Mouse (Mus musculus): Measurements from ENCODE around the gene Psmd1.

Psmd1 gene

DNA sequence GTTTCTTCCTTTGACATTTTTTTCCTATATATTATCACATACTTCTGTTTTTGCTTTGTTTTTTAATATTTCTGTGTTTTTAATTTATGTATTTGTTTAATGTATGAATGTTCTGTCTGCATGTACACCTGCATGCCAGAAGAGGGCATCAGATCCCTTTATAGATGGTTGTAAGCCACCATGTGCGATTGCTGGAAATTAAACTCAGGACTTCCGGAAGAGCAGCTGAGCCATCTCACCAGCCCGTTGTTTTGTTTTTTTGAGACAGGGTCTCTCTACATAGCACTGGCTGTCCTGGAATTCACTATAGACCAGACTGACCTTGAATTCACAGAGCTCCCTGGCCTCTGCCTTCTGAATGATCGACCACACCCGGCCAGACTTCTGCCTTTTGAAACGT, 1.7 kb upstream of the Psmd1 start:
- DNase-seq (ENCODE audit: low spot score) = no peak

DNA sequence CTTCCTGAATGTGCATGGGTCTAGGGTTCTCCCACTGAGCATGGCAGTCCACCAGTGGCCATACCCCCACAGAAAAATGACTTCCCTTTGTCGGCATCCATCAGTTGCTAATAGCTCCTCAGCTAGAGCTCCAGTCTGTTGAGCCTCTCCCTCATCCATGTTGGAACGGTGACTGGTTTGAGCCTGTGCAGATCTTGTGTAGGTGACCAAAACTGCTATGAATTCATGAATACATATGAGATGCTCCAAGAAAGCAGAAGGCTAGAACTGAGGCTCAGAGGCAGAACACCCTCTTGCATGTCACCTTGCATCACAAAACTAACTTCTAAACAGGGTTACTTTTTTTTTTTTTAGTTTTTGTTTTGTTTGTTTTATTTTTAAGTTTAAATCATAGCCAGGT, 12.4 kb downstream of the Psmd1 start:
- DNase-seq (ENCODE audit: low spot score) = no peak

DNA sequence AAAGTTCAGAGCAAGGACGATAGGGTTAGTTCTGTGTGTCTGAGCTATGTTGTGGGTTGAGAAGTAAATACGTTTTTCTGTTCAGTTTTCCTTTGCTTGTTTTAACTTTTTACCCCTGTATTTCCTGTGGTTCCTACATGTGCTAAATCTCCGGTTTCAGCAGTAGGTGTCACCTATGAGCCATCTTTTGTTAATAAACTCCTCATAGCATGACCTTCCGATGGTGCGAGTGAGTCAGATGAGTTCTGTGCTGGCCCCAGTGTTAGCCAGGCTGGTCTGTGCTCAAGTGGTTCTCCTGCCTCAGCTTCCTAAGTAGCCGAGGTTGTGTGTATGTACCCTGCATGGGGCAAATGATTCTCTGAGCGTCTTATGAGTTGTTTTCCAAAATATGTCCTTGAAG, 30.2 kb downstream of the Psmd1 start:
- DNase-seq (ENCODE audit: low spot score) = no peak

DNA sequence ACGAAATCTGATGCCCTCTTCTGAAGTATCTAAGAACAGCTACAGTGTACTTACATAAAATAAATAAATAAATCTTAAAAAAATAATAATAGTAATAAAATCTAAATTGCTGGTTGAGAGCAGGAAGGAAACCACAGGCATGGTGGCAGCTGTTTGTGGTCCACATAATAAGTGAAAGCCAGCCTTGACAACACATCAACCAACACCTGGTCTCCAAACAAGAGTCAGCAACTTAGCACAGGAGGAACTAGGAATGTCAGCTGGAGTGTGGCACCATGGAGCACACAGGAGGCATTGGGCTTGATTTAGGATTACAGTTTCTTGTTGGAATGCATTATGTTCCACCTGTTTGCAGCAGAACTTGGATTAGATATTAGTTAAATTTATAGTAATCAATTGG, 40.9 kb downstream of the Psmd1 start:
- no peak for DNase-seq (ENCODE audit: low spot score)

DNA sequence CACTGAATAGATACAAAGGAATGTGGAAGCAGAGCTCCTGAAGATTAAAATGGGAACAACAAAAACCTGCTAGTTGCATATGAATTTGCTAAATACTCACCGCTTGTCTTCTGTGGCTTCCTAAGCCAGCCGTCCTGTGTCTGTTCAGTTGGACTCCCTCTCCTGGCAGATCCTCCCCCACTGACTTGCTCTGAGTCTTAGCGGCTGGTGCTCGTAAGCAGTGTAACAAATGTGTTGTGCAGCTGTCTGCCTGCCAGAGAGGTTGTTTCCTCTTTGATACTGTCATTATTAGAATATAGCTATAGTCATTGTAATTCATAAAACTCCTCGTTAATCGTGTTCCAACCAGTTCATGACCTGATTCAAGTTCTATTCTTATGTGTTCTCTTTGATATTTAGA, 47.6 kb downstream of the Psmd1 start, which contains the start of gene Htr2b:
Gene Htr2b, minus strand, starts transcription at position 192 of the 400 bp plus-strand sequence.
- no peak for DNase-seq (ENCODE audit: low spot score)

DNA sequence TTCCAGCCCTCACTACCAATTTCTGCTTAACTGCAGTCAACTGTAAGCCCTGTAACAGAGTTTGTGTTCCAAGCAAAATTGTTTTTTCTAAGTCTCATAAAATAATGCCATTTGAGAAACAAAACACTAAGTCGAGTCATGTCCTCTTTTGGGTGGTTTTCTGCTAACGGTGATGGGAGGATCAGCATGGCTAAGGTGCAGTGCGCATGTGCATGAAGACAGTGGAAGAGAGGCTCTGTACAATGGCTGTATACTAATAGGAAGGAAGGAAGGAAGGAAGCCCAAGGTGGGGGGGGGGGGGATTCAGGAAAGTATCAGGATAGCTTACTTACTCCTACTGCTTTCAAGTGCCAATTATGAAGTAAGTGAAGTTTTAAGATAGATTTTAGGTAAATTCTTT, 50.0 kb downstream of the Psmd1 start:
- no peak for DNase-seq (ENCODE audit: low spot score)

DNA sequence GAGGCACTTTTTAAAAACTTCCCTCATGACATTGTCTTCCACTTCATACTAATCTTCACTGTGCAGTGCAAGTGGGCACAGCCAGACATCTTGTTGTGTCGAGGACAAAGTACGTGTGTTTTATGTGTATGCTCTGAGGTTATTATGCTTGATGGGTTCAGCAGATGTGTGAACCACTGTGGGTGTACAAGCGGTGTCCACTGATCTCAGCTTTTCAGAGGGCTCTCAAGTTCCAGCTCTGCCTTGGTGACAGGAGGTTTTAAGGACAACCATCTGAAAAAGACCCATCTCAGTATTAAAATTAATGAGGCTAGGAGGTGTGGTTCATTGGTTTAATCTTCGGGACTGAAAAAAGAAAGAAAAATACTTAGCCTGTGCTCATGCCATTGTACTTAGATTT, 55.4 kb downstream of the Psmd1 start:
- DNase-seq (ENCODE audit: low spot score) = no peak

DNA sequence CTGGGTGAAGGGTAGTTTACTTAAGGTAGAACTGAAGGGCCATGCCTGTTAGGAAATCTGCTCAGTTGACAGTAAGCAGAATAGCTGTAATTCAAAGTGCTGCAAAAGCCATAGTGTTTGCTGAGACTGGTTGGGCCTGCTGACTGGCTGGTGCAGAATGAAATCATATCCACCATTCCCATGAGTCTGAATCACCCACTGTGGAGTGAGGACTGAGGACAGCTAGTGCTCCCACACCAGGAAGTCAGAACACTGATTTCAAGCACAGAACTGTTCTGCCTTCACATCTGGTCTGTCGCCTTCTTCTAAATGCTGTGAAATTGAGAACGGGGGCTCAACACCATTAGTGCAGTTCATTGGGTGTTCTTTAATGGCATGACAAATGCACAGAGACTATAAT, 61.8 kb downstream of the Psmd1 start:
- DNase-seq (ENCODE audit: low spot score) = no peak

DNA sequence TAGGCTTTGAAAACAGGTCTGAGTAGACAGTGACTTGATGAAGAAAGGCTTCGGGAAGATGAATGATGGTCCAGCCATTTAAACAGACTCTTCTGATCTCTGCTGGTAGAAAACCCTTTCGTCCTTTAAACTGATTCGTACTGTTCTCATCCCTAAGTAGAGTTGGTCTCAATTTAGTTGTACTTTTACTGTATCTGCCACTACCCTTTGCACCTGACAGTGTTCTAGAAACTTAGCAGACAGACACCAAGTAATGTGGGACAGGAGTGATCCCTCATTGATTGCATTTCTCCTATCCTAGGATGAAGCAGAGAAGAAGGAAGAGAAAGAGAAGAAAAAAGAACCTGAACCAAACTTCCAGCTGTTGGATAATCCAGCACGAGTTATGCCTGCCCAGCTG, 69.2 kb downstream of the Psmd1 start, which contains the start of gene Gm21972:
Gene Gm21972, plus strand, starts transcription at position 301 of the 400 bp plus-strand sequence.
- DNase-seq (ENCODE audit: low spot score) = no peak

DNA sequence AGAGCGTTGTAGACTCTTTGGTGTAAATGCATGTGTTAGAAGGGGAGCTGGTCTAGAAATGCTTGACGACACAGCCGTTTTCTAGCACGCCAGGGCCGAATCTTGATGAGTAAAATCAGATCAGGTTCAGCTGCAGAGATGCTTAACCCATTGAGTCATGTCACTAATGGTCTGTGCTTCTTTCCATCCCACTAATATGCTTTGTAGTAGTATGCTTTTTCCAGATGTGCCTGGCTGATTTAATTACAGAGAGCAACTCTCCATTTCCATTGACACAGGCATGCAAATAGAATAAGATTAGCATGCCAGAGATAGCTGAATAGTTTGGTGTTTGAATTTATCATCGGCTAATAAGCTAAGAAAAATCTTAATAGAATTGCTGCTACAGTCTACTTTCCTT, 71.1 kb downstream of the Psmd1 start:
- DNase-seq (ENCODE audit: low spot score) = no peak

DNA sequence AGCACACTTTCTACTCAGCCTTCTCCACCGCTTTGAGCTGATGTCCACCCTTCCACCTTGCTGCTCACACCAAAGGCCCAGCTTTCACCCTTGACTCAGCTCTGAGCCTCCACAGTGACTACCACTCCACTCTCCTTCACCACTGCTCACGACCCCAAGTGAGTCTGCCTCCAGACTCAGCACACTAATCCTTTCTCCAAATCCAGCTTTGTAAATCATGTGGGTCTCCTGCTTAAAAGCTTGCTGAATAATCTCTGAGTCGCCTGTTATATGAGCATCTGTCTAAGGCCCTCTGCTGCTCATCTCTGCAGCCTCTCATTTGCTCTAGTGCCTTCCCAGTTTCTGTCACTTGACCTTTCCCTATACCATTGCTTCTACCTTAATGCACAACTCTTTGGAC, 76.9 kb downstream of the Psmd1 start:
- no peak for DNase-seq (ENCODE audit: low spot score)

DNA sequence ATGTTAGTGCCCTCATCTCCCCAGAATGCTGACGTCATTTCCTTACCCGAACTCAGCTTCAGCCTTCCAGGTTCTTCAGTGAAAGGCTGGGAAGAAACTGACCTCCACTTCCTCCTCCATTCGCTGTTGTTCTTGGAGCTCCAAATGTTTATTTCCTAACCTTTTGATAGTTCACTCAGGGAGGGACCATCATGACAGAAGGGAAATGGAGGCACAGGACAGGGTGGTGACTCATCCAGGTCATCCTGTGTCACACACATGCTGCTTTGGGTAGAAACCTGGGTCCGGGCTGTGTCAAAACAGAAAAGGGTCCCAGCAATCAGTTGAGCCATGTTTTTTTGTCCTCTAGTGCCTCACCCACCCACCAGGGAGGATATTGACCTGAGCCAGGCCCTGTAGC, 79.0 kb downstream of the Psmd1 start:
- no peak for DNase-seq (ENCODE audit: low spot score)

DNA sequence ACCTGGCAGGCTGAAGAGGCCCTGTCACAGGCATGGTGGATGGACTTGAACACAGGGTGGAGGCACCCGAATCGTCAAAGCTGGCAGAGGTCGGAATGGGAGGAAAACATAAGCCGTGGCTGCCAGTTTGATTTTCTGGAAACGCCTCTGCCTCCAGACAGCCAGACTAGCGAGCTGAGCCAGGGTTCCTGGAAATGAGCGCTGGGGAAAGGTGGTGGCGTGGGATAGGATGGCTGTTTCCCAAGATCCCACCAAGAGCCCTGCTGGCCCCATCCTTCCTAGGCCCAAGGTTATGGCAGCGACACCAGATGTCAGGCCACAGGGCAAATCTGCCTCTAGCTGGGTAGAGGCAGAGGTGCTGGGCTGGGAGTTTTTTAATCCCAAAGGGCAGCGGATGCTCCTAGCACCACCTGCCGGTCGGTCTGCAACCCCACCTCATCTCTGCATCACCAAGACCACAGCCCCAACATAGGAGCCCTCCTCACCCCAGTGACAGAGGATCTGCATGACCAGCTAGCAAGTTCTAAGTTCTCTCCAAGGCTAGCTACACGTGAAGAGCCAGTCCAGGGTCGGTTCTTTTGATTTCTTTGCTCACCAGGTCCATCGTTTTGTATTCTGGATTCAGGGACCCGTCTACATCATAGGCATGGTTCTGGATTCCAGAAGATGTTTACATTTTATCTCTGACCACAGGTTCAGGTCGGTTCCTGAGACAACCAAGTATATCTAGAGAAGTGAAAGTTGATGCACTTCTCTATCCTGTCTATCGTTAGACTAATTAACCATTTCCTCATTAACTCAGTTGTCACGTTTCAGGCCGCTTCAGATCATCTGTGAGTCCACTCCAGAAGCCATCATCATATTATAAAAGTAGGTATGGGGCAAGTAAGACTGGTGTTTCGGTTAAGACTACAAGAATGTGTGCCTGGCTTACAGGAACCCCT, 80.1 kb downstream of the Psmd1 start:
- DNase-seq (ENCODE audit: low spot score) = no peak

DNA sequence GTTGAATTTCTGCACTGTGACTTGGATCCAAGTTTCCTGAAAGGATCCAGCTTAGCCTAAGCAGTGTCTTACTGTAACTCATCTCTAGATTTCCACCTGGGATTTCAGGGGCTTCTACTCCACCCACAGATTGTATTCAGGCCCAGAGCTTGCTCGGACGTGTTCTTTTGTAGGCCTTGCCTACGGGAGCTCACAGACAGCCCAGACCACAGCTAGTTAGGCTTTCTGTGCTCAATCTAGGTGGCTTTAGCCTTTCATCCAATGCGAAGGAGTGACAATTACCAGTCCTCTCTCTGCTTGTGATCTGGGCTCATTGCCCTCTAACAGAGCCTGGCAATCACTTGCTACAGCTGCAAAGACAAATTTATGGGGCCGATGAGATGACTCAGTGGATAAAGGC, 82.1 kb downstream of the Psmd1 start:
- DNase-seq (ENCODE audit: low spot score) = no peak

DNA sequence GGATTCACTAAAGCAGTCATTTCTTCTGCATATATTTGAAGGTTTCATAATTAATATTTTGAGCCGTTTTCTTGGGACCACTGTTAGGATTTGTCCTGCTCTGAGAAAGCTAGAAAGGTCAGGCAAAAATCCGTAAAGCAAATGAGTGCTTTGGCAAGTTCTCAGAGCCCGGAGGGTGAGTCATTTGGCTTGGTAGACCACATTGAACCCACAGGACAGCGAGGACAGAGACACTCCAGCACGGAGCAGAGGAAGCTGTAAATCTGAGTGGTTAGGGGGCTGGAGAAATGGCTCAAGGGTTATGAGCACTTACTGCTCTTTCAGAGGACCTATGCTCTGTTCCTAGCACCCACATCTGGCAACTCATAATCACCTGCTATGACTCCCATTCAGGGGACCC, 83.4 kb downstream of the Psmd1 start:
- DNase-seq (ENCODE audit: low spot score) = no peak

DNA sequence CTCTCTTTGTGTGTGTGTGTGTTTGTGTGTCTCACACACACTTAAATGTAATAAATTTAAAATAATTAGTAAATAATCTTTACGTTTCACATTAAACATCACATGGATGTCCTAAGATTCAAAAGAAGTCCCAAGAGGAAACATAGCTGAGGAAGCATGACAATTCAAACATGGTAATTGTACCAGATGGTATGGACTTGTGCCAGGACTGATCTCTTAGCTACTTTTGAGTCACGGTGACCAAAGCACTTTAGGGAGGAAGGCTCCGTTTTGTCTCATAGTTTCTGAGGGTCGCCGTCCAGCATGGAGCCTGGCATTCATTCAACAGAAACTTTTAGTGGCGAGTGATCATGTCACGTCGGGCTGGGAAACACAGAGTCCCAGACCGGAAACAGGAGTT, 84.0 kb downstream of the Psmd1 start:
- DNase-seq (ENCODE audit: low spot score) = no peak

DNA sequence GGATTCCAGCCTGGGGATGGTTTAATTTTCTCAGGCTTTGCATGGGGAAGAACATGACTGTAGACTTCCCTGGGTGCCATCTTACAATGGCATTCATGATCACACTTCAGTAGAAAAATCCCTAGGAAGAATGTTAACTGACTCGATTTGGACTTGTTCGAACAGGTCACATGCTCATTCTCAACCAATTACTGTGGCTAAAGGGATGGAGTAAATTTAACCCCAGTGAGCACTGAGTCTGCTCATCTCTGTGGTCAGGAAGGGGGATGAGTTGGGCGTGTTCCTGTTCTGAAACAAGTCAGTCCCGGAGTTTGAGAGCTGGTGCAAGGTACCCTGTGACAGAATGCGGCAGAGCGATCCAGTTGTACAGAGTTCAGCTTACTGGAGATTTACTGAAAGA, 86.7 kb downstream of the Psmd1 start:
- no peak for DNase-seq (ENCODE audit: low spot score)

DNA sequence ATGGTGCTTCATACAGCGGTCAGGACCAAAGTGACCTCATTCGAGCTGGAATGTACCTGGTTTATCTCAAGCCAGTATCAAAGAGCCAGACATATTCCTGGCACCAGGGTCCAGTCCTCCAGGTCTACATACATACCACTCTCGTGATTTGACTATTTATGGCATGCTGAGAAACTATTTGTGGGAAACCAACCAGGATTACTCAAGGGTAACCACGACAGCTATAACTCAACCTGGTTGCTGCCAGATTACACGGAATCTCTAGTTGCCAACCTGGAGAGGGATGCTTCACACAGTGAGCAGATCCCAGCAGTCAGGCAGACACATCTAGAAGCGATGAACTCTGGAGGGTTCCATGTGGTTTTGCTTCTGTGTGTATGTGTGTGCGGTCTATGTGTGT, 87.2 kb downstream of the Psmd1 start:
- DNase-seq (ENCODE audit: low spot score) = no peak

DNA sequence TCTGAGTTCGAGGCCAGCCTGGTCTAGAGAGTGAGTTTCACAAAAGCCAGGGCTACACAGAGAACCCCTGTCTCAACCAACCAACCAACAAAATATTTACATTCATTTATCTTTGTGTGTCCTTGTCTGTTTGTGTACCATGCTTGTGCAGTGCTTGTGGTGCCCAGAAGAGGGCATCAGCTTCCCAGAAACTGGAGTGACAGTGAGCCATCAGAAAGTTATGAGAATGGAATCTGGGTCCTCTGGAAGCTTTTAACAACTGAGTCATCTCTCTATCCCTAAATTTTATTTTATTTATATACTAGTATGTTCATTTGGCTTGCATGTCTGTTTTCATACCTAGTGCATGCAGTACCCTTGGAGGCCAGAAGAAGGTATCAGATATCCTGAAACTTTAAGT, 88.4 kb downstream of the Psmd1 start:
- no peak for DNase-seq (ENCODE audit: low spot score)

DNA sequence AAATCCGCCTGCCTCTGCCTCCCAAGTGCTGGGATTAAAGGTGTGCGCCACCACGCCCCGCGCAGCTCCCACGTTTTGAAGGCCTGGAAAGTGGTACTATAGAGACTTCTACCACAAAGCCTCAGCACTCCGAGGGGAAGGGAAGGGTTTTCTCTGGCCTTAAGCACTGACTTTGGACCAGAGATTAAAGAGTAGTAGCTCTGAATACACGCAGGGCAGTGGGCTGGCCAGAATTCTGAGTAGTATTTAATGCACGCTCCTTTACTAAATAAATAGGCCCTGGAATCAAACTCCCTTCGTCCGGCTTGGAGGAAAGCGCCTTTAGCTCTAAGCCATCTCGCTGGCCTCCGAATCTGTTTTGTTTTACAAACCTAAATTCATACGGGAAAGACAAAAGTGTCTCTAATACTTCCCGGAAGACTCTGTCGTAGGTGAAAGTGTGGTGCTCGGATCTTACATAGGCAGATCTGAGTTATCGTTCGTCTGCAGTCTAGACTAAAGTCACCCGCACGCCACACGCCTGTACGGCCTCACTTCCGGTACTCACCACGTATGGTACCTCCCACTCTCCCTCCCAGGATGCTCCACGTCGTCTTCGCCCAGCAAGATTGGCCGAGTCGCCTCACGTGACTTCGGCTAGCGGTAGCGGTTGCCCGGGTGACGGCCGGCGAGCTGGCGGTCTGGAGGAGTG, 90.1 kb downstream of the Psmd1 start, which contains the start of gene Armc9:
Gene Armc9, plus strand, starts transcription at position 648 of the 691 bp plus-strand sequence.
- peak; percentile 99 for DNase-seq (ENCODE audit: low spot score)

DNA sequence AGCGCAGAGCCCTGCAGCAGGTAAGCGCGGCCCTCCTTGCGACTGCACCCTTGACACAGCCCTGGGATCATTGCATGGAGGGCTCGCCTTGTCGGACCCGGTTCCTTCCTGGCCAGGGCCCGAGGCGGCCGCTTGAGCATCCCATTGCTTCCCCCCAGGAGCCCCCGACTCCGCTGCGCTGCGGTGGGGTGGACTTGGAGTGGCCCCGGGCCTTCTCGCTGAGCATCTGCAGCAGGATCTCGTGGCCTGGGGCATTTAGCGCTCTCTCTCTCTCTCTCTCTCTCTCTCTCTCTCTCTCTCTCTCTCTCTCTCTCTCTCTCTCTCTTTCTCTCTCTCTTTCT, 90.6 kb downstream of the Psmd1 start:
- DNase-seq (ENCODE audit: low spot score) = no peak

DNA sequence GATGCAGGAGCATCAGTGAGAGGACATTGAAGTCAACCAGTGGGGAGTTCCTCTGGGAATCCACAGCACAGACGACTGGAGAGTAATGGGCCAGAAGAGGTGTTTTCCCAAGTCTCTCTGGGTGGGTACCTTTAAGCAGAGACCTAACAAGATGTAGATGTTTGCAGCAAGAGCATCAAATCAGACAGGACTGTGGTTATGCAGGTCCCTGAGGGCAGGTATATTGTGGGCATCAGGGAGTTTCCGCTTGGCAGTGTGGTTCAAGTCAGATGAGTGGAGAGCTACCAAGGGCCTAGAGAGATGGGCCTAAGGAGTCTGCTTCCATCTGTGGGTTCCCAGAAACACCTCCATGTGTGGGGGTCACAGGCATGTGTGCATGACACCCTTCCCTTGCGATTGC, 91.9 kb downstream of the Psmd1 start:
- DNase-seq (ENCODE audit: low spot score) = no peak

DNA sequence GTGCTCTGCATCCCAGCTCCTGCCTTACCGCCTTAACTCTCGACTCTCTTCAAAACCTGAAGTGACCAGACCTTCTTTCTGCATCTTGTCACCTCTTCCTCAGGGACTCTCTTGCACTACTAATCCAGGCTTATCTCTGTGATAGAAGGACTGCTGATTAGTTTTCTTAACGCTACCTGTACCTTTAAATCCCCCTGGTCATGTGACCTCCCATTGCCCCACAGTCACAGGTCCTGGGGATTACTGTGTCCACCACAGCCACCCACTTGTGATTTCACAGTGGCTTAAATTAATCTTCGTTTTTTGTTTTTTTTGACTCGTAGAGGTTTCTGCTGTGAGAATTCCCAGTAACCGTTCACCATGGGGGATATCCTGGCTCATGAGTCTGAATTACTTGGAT, 92.4 kb downstream of the Psmd1 start:
- no peak for DNase-seq (ENCODE audit: low spot score)
